Mouse (Mus musculus) hindbrain, embryonic 10.5 days (tissue): Measurements from ENCODE around the gene Fndc5. TPM values are rescaled to one million over a fixed set of nuclear protein-coding genes. Genes with fewer than 3 reads are reported as not detected.

Experiments used
- DNase-seq: peaks from one replicate; pipeline ENCODE4 v3.0.0-alpha.2; 2017; ENCODE audit warnings: low spot score
- H3K27ac ChIP-seq: fragments of 300-500 bp; sonication (generic); 2 replicates; pipeline ENCODE4 v1.5.1; 2016; ENCODE audit warnings: mild to moderate bottlenecking, moderate library complexity
- H3K27me3 ChIP-seq: fragments of 300-500 bp; sonication (generic); 2 replicates; pipeline ENCODE4 v1.6.1; 2016; ENCODE audit warnings: mild to moderate bottlenecking; ENCODE audit not compliant: poor library complexity, insufficient read depth, severe bottlenecking
- H3K36me3 ChIP-seq: fragments of 300-500 bp; sonication (generic); 2 replicates; pipeline ENCODE4 v1.6.1; 2016; ENCODE audit warnings: mild to moderate bottlenecking, moderate library complexity
- H3K4me1 ChIP-seq: fragments of 300-500 bp; sonication (generic); replicated peaks from 2 replicates; pipeline ENCODE4 v1.6.1; 2016; ENCODE audit warnings: mild to moderate bottlenecking
- H3K4me3 ChIP-seq: fragments of 300-500 bp; sonication (generic); 2 replicates; pipeline ENCODE4 v1.5.1; 2016; ENCODE audit warnings: mild to moderate bottlenecking, moderate library complexity
- H3K9me3 ChIP-seq: fragments of 300-500 bp; sonication (generic); 2 replicates; pipeline ENCODE4 v1.6.1; 2016; ENCODE audit warnings: mild to moderate bottlenecking, moderate library complexity
- WGBS: fragments of 180-500 bp; shearing (Covaris S2); methylation state at CpG from one replicate; pipeline ENCODE4 v1.1.7; 2016; 5-methylcytosine and 5-hydroxymethylcytosine counted together
- polyA plus RNA-seq: library from polyadenylated mRNA; unstranded; fragments of >200 nt; fragmentation: Nextera tagmentation; extraction: Ambion mirVana; gene quantifications from 2 replicates; pipeline ENCODE4 v1.2.1, GENCODE M21; 2016

Gene Fndc5
- 0.72 and 1.8 TPM in 2 replicates for polyA plus RNA-seq

GRCm38 (mm10) chr4:129136579-129137391, at the start of gene Fndc5:
Gene Fndc5, plus strand, starts transcription at chr4:129136999.
- Histone ChIP-seq H3K9me3 (no peaks in the 10 kb centered on the region), H3K27me3 (peaks cover 66% of the 10 kb centered on the region), H3K36me3 (no peaks in the 10 kb centered on the region), H3K4me3 (peak within 1 kb of the TSS; percentile 68), H3K4me1 (peaks cover 36% of the 10 kb centered on the region), H3K27ac (peak within 1 kb of the TSS; percentile 78)
- under 1% methylated on average over 78 of the region's 80 CpGs for WGBS
- DNase-seq, result no peak

GRCm38 (mm10) chr4:129087850-129088249, 48.9 kb upstream of the Fndc5 start:
- Histone ChIP-seq H3K9me3 (no peaks in the 10 kb centered on the region), H3K36me3 (peaks cover 22% of the 10 kb centered on the region), H3K27me3 (no peaks in the 10 kb centered on the region), H3K27ac (no peak overlapping the region), H3K4me1 (no peaks in the 10 kb centered on the region), H3K4me3 (no peak overlapping the region)
- 57% methylated on average over 5 of the region's 5 CpGs for WGBS
- DNase-seq, result no peak

- no peak for DNase-seq
- no peaks in the 10 kb centered on the region for H3K36me3 ChIP-seq
- 0 out of 2 replicates have a peak, but pooled peaks cover 3% of the 10 kb centered on the region for H3K9me3 ChIP-seq
- 0 out of 2 replicates have a peak, but pooled peaks cover 5% of the 10 kb centered on the region for H3K27me3 ChIP-seq
- no peak overlapping the region for H3K4me3 ChIP-seq
- H3K4me1 ChIP-seq, result peaks cover 4% of the 10 kb centered on the region; the same call in 1 of the 2 replicates
- WGBS, result 32% methylated on average over 15 of the region's 15 CpGs
- no peak overlapping the region for H3K27ac ChIP-seq
Measured at GRCm38 (mm10) chr4:129095276-129095675, 41.5 kb upstream of the Fndc5 start.

- 0 out of 2 replicates have a peak, but pooled peaks cover 3% of the 10 kb centered on the region for H3K9me3 ChIP-seq
- 0 out of 2 replicates have a peak, but pooled peaks cover 5% of the 10 kb centered on the region for H3K27me3 ChIP-seq
- no peak overlapping the region for H3K4me3 ChIP-seq
- 72% methylated on average over 7 of the region's 7 CpGs for whole genome bisulfite sequencing
- peaks cover 4% of the 10 kb centered on the region; the same call in 1 of the 2 replicates for H3K4me1 ChIP-seq
- no peak for DNase-seq
- H3K27ac ChIP-seq, result no peak overlapping the region
- H3K36me3 ChIP-seq, result no peaks in the 10 kb centered on the region
Measured at GRCm38 (mm10) chr4:129097006-129097405, 39.8 kb upstream of the Fndc5 start.

- no peak overlapping the region for H3K4me3 ChIP-seq
- no peaks in the 10 kb centered on the region for H3K36me3 ChIP-seq
- WGBS, result 84% methylated on average over 14 of the region's 14 CpGs
- peaks cover 43% of the 10 kb centered on the region for H3K27me3 ChIP-seq
- 0 out of 2 replicates have a peak, but pooled peaks cover 3% of the 10 kb centered on the region for H3K9me3 ChIP-seq
- DNase-seq, result no peak
- peaks cover 18% of the 10 kb centered on the region for H3K4me1 ChIP-seq
- H3K27ac ChIP-seq, result no peak overlapping the region
Measured at GRCm38 (mm10) chr4:129102133-129102829, 34.5 kb upstream of the Fndc5 start.

- WGBS, result 2% methylated on average over 40 of the region's 40 CpGs
- no peaks in the 10 kb centered on the region for H3K36me3 ChIP-seq
- peak within 1 kb of the TSS; percentile 42 for H3K4me3 ChIP-seq
- peaks cover 23% of the 10 kb centered on the region for H3K4me1 ChIP-seq
- H3K27ac ChIP-seq, result peak within 1 kb of the TSS; percentile 9; the same call in 1 of the 2 replicates
- DNase-seq, result no peak
- peaks cover 54% of the 10 kb centered on the region for H3K27me3 ChIP-seq
- no peaks in the 10 kb centered on the region for H3K9me3 ChIP-seq
Measured at GRCm38 (mm10) chr4:129105356-129105755, 31.4 kb upstream of the Fndc5 start, which contains the start of gene Tmem54. Gene Tmem54, plus strand, starts transcription at chr4:129105548.

GRCm38 (mm10) chr4:129106073-129106472, 30.7 kb upstream of the Fndc5 start:
- DNase-seq, result no peak
- 16% methylated on average over 9 of the region's 9 CpGs for WGBS
- H3K9me3 ChIP-seq, result no peaks in the 10 kb centered on the region
- no peaks in the 10 kb centered on the region for H3K36me3 ChIP-seq
- H3K27ac ChIP-seq, result no peak overlapping the region
- H3K27me3 ChIP-seq, result peaks cover 54% of the 10 kb centered on the region
- H3K4me1 ChIP-seq, result peaks cover 29% of the 10 kb centered on the region
- H3K4me3 ChIP-seq, result peak overlapping the region; percentile 42

GRCm38 (mm10) chr4:129107348-129107899, 29.4 kb upstream of the Fndc5 start:
- peaks cover 54% of the 10 kb centered on the region for H3K27me3 ChIP-seq

GRCm38 (mm10) chr4:129108624-129109023, 28.2 kb upstream of the Fndc5 start:
- no peak overlapping the region for H3K4me3 ChIP-seq
- H3K9me3 ChIP-seq, result no peaks in the 10 kb centered on the region
- H3K4me1 ChIP-seq, result peaks cover 50% of the 10 kb centered on the region
- DNase-seq, result no peak
- peaks cover 52% of the 10 kb centered on the region for H3K27me3 ChIP-seq
- no peak overlapping the region for H3K27ac ChIP-seq
- no peaks in the 10 kb centered on the region for H3K36me3 ChIP-seq
- WGBS, result 91% methylated on average over 7 of the region's 7 CpGs

More at GRCm38 (mm10) chr4:129107348-129107899, 29.4 kb upstream of the Fndc5 start:
- Histone ChIP-seq H3K4me3 (no peak overlapping the region), H3K4me1 (peaks cover 38% of the 10 kb centered on the region), H3K36me3 (no peaks in the 10 kb centered on the region), H3K27ac (no peak overlapping the region), H3K9me3 (no peaks in the 10 kb centered on the region)
- 81% methylated on average over 10 of the region's 10 CpGs for WGBS
- DNase-seq, result no peak

GRCm38 (mm10) chr4:129110804-129111203, 26.0 kb upstream of the Fndc5 start:
- Histone ChIP-seq H3K27ac (no peak overlapping the region), H3K9me3 (no peaks in the 10 kb centered on the region), H3K36me3 (no peaks in the 10 kb centered on the region), H3K4me1 (peaks cover 54% of the 10 kb centered on the region), H3K27me3 (peaks cover 50% of the 10 kb centered on the region), H3K4me3 (no peak overlapping the region)
- DNase-seq, result no peak
- WGBS, result 91% methylated on average over 6 of the region's 6 CpGs

GRCm38 (mm10) chr4:129111350-129111749, 25.4 kb upstream of the Fndc5 start:
- H3K27ac ChIP-seq, result no peak overlapping the region
- H3K27me3 ChIP-seq, result peaks cover 45% of the 10 kb centered on the region
- no peak for DNase-seq
- no peak overlapping the region for H3K4me3 ChIP-seq
- WGBS, result 59% methylated on average over 11 of the region's 11 CpGs
- no peaks in the 10 kb centered on the region for H3K9me3 ChIP-seq
- peaks cover 49% of the 10 kb centered on the region for H3K4me1 ChIP-seq
- H3K36me3 ChIP-seq, result no peaks in the 10 kb centered on the region

GRCm38 (mm10) chr4:129112231-129112630, 24.6 kb upstream of the Fndc5 start:
- H3K9me3 ChIP-seq, result no peaks in the 10 kb centered on the region
- peaks cover 42% of the 10 kb centered on the region for H3K27me3 ChIP-seq
- WGBS, result 74% methylated on average over 13 of the region's 13 CpGs
- no peaks in the 10 kb centered on the region for H3K36me3 ChIP-seq
- peaks cover 45% of the 10 kb centered on the region for H3K4me1 ChIP-seq
- no peak for DNase-seq
- H3K27ac ChIP-seq, result peak overlapping the region; percentile 8; the same call in 1 of the 2 replicates
- no peak overlapping the region for H3K4me3 ChIP-seq
